Mouse (Mus musculus) Muller cell, postnatal 12 days (primary cell): ENCODE data around the gene Dcdc2c.

Experiments
- DNase-seq: peaks from one replicate; pipeline ENCODE4 v3.0.0-alpha.2; 2015; ENCODE audit errors: inconsistent ontology term

Dcdc2c gene

GRCm38 (mm10) chr12:28458786-28459185, 93.4 kb downstream of the Dcdc2c start:
- DNase-seq, result no peak

- no peak for DNase-seq
These were observed 115.7 kb downstream of the Dcdc2c start for GRCm38 (mm10) chr12:28436536-28436935.

DNA sequence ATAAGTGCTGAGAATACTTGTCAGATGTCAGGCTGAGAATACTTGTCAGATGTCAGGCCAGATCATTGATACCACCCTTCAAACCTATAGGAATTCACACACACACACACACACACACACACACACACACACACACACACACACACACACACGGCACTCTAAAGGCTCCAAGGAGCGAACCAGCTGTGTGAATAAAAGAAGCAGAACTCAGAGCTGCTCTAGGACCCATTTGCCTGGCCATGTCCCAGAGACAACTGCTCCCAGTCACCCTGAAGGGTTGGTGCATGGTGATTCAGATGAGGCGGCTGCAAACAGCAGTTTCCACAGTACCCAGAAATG, 119.5 kb downstream of the Dcdc2c start:
- DNase-seq, result no peak

GRCm38 (mm10) chr12:28431832-28432728, 120.1 kb downstream of the Dcdc2c start:
- peak; percentile 77 for DNase-seq

DNA sequence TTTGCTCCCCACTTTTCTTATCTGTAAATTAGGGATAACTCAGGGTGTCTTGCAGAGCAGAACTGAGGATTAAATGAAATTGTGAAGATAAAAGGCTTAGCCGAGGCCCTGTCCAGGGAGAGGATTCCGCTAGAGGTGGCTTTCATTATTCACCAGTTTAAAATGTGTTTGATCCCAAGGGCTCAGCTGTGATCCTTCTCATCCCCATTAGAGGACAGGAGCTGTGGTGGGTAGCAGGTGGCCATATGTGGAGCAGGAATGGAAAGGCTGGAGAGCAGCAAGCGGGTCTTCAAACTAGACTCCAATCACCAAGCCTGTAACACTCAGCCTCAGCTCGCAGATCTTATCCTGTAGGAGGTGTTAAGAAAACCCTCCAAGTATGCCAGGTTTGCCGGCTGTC, 122.3 kb downstream of the Dcdc2c start:
- no peak for DNase-seq

GRCm38 (mm10) chr12:28416957-28417356, 135.2 kb downstream of the Dcdc2c start:
- peak; percentile 47 for DNase-seq

GRCm38 (mm10) chr12:28407656-28408405, 144.4 kb downstream of the Dcdc2c start:
- no peak for DNase-seq

DNA sequence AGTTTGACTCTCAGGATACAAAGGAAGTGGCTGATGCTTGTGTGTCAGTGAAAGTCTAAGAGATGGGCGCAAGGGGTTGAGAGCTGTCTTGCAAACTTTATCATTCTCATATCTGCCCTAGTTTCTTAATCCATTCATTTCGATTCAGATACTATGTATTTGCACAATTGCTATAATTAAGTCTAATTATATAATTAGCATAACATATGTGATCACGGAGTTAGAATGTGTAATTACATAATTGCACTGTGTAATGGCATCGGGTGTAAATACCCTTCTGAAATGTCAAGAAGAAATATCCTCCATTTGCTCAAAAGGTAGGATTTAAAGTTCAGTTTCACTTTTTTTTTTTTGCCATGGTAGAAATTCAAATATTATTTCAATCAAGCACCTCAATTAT, 149.9 kb downstream of the Dcdc2c start:
- no peak for DNase-seq

DNA sequence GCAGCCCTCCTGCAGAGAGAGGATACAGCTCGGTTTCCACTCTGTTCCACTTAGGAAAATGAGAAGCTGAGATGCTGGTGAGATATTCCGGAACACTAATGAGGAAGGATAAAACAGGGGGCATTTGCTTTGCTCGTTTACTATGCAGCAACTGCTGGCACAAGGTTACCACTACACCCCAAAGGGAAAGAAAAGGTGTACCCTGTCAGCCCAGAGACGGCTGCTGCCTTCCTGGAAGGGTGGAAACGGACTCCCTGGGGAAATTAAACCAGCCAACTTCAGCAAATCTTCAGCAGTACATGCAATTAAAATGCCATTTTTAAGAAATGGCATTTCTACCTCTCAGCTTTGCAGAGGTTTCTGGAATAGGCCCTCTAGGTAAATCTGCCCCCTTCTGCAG, 150.8 kb downstream of the Dcdc2c start:
- DNase-seq, result no peak

DNA sequence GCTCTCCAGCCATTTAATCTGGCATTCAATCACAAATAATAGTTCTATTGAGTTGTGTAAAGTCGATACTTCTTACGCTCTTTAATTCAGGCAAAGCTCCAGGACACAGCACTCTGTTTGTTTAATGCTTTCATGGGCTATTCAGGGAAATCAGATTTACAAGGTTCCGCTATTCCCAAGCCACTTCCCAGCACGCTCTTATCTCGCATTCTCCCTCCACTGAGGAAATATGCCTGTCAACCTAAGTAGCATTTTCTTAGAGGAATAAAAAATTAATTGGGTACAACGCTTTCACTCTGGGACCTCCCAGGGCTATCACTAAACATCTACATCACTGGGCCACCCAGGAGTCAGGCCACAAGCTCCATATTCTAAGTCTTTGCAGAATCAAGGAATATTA, 160.1 kb downstream of the Dcdc2c start:
- no peak for DNase-seq
